Mouse (Mus musculus) thymus, postnatal 36 days (tissue): ENCODE measurements around the gene Cyb5b.
"Not testable (repeated sequence)": the region's sequence is repeated elsewhere in the genome, so short reads cannot be mapped to it uniquely, and the experiment has no call there.

Experiments used
- DNase-seq, 2 experiments: peaks; one replicate each; pipeline ENCODE4 v3.0.0; 2022; ENCODE audit warnings: mixed read lengths in 2 of 2

Cyb5b gene

DNA sequence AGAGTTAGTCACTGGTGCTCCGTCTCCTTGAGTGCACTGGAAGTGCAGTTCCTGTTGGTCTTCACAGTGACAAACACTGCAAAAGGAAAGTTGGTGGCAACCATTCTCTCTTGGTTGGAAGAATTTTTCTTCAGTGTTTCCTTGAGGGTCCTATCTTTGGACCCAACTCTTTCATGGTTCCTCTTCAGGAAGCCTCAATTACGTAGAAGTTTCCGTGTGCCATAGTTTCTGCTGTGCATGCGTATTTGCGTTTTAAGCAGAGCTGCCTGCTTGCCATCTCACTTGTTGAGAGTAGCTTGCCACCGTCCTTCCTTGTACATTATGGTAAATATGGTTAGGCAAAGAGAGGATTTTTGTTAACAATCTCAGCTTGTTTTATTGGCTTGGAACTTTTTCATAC lies 30.7 kb downstream of the Cyb5b start:
- DNase-seq: no peak

DNA sequence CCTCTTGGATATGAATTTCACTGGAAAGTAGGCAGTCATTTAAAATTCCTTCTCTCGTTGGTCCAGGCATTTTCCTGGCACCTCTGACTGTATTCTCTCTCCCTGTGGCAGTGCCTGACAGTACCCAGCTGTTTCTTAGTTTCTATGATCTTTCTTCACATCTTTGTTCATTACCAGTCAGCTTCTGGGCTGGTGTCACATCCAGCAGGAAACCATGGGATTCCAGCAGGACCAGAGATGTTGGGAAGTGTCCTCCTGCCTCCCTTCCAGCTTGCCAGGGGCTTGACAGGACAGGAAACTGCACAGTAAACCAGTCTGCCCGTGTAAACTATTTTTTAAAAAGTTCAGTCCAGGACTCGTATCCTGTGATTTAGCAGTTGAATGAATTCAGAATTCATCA lies 34.6 kb downstream of the Cyb5b start:
- no peak for DNase-seq

DNA sequence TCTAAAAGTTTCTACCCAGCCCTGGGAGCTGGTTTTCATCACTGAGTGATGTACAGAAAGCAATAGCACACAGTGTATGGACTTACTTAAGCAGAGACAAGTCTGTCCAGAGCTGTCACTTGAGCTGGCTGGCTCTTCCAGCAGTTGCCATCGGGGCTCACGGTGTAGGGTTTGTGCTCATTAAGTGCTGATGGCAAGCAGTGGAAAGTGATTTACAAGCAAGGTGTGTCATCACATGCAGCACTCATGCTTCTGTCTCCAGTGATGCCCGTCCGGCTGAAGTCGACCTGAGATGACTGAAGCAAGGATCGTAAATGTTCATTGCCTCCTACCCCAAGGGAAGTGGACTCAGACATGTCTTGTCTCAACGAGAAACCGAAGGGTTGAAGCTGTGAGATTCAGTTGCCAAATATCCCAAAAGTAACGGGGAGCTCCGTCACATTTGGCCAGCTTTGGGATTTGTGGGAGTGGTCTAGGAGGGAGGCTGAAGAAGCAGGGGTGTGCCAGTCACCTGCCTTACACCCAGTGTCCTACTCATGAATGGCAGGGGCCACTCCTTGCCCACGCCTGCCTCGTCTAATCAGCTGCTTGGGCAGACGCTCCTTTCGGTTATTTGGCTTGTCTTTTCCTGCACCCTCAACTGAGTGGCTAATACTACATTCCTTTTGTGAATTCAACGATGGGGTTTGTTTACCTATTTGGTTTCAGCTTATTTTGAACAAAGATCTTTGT lies 36.4 kb downstream of the Cyb5b start:
- DNase-seq: no peak

DNA sequence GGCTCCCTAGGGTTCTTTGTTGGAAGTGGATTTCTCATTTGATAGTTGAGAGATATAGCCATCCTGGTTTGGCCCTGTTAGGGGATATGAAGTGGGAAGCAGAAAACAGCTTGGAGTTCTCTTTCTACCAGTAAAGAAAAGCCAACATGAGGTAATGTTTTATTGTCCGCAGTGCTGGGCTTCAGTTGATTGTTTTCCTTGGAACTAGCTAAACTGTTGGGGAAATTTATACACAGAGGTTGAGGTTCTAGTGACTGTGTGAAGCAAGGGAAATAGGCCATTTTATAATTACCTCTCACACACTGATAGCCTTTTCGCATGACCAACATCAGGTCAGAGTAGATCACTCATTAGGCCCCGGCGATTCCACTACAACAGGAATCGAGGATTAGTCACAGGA lies 37.2 kb downstream of the Cyb5b start:
- no peak for DNase-seq

DNA sequence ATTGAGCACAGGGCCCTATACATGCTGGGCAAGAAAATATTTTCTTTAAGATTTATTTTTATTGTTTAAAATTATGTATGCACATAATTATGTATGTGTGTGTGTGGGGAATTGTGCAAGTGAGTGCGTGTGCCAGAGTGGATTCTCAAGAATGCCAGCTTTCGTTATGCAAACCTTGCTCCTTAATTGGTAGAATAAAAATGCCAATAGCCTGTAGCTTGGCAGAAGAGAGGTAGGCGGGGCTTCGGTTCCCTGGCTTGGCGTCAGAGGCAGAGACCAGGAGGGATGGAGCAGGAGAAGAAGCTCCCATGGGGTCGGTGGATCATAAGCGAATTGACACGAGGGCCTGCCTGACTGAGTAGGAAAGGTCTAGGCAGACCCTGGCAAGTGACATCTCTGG lies 42.2 kb downstream of the Cyb5b start:
- no peak for DNase-seq

DNA sequence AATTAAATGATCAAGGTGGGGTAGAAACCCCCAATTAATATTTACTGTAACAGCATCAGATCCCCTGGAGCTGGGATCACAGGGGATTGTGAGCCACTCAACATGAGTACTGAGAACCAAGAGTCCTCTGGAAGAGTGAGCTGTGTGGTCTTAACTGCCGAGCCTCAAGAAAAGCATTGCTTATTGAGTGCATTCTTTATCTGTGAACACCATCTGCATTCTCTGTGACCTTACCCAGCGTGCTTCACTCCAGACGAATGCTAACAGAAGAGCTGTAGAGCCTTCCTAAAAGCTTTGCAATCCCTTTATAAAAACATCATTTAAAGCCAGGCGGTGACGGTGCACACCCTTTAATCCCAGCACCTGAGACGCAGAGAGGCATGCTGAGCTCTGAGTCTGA lies 42.9 kb downstream of the Cyb5b start:
- DNase-seq: no peak

DNA sequence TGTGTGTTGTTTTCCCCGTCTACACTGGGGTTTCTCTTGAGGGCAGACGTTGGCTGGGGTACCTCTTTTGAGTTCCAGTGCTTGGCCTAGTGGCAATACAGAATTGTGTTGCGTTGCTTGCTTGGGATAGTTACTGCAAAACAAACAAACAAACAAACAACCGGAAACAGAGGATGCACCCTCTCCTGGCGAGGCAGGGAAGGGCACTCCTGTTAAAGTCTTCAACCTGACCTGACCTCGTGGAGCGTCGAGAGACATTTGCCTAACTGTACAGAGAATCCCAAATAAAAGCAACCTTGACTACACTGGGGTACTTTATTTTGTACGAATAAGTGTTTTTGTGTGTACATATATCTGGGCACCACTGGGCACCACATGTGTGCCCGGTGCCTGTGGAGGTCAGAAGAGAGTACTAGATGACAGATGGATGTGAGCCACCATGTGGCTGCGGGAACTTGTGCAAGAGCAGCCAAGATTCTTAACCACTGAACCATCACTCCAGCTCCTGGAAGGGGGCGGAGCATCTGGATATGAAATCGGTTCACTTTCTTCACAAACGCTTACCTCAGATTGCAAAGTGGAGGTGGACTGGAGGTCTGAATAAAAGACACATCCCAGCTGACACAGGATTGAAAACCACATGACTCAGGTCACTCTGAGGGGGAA lies 44.5 kb downstream of the Cyb5b start:
- DNase-seq: peak in 1 of 2 experiments; percentile 11

DNA sequence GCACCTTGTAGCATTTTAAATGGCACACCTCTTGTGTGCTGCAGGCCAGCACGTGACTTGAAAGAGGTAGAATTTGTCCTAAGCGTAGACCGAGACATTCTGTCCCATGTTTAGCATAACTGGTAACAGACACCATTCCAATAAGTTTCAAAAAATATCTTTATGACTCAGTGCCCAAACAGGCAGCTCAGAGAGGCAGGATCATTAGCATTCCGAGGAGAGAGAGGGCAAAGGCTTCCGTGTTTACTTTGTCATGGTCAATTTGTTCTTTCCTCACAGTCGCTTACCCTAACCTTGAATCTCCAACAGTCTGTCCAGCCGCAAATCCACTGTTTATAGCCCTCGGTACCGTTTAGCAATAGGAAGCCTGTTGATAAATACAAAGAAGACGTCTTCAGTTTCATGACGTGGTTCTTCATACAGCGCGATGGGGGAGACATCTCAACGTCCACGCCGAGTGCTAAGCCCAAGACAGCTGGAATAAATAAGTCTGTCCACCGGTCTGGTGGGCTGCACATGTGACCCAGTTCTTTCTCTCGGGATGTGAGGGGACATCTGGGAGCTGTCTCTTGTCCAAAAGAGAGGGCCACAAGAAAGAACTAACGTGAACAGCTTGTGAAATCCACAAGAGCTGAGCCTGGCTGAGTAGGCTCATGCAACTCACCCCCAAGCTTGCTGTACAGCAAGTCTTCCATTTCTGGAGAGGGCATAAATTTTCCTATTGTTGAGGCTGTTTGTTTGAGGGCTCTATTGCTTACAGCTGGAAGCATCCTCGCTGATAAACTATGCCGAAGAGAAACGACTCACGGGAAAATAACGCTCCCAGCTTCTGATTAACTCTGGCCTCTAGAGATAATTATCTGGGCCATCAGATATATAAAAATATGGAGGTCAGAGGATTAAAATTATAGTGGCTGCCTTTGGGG lies 47.7 kb downstream of the Cyb5b start:
- DNase-seq: no peak

DNA sequence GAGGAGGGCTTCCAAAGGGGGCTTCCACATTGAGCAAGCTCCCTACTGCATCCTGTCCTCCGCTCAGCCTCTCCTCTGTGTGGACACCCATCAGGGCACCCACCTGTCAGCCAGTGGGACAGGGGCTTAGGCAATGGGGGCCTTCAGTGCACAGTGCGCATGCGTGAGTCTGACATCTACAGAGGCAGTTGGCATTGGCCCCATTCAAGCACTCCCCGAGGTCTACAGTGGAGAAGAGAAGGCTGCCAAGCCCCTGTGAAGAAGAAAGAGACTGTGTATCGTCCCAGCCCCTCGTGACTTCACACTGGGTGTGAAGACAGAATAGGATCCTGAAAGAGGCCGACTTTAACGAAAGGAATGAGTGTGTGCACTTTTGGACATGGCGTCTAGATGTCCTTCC lies 54.7 kb downstream of the Cyb5b start:
- DNase-seq: no peak

DNA sequence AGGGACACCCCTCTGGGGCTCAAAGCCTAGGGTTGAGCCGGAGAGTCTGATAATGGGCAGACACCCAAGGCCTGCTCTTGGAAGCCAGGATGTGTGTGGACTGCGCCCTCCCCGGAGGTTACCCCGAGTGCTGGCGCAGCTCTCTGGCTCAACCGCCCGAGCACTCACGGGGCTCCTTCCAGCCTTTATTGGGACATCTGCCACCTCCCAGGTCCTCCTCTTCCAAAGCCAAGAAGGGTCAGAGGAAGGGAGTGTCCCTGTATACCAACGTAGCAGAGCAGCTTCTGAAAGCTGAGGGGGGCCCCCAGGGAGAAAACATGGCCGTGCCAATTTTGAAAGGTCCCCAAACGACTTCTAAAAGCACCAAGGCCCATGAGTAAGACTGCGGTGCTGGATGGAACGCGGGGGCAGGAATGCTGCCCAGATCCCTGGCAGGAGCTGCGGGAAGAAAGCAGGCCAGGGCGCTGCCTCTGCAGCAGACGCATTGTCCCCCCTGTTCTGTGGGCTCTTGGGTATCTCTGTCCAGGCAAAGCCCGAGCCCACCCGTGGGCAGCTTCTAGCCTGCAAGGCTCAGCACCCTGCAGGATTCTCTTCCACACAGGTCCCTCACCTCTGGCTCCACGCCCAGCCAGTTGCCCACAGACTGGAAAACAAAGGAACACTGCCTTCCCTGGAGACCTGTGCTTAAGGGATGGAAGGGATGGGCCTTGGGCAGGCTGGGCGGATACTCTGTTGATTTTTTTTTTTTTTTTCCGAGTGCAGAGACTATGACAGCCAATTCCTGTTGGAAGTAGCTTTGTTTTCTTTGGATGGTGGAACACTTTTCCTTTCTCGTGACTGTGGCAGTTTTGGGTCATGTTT lies 55.5 kb downstream of the Cyb5b start:
- DNase-seq: no peak

DNA sequence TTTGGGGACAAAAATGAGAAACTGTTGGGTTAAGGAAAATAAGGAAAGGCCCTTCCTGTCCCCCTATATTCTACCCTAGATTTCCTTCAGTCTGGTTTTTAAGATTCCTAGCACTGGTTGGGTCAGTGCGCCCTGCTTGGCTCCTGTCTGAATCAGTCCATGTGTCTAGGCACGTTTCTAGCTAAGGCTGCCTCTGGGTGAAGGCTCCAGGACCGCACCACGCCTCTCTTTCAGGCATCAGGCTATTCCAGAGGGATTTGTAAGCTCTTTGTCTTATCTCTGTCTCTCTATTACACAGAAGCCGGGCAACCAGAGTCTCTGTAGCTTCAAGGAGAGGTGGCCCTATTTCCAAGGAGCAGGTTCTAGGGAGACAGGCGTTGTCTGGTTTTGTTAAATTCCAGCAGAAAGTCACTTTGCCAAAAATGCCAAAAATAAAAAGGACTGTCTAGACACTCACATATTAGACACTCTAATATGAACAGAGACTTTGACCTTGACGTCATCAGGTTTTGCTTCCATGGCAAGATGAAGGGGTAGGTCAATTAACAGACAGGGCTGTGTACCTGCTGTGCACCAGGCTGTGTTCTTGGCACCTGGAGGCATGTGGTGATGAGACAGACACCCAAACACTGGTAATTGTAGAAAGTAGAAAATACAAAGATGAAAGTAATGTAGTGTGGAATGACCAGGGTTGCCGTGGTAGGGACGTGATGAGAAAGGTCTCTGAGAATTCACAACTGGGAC lies 56.5 kb downstream of the Cyb5b start:
- DNase-seq: no peak

DNA sequence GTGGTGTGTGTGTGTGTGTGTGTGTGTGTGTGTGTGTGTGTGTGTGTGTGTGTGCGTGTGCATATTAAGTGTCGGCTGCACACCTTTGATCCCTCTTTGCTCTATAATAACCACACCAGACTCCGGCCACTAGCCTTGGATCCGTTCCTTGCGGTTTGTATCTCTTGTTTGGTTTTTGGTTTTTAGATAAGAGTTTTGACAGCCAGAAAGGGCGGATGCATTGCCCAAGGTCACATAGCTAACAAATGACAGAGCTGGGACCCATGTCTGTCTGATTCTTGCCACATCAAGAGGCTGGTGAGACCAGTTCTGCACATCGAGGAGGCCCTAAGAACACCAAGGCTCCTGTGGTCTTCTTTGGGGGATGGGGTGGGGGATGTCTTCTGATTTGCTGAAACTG lies 58.7 kb downstream of the Cyb5b start:
- no peak for DNase-seq

DNA sequence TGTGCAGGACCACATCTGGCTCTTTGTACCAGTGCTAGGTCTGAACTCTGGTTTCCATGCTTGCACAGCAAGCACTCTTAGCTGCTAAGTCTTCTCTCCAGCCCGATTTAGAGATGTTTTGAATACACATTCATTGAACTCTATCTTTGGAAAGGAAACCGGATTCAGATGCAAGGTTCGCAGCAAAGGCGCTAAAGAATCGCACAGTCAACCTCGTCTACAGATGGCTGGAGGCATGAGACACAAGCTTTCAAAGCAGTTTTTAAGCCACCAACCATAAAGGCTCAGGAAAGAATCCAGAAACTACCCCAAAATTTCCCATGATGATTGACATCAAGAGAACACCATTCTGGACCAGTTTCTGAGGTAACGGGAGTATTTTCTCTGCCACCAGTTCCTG lies 61.6 kb downstream of the Cyb5b start:
- DNase-seq: no peak

DNA sequence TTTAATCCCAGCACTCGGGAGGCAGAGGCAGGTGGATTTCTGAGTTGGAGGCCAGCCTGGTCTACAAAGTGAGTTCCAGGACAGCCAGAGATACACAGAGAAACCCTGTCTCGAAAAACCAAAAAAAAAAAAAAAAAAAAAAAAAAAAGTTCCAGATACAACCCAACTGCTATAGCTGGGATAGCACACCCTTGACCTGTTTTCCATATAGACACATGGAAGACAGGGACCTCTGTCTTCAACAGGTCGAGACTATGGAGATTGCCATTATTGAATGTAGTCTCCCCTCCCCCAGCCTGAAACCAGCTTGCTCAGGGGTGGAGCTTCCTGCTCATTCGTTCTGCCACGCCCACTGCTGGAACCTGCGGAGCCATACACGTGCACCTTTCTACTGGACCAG lies 66.8 kb downstream of the Cyb5b start:
- not testable (repeated sequence) for DNase-seq

DNA sequence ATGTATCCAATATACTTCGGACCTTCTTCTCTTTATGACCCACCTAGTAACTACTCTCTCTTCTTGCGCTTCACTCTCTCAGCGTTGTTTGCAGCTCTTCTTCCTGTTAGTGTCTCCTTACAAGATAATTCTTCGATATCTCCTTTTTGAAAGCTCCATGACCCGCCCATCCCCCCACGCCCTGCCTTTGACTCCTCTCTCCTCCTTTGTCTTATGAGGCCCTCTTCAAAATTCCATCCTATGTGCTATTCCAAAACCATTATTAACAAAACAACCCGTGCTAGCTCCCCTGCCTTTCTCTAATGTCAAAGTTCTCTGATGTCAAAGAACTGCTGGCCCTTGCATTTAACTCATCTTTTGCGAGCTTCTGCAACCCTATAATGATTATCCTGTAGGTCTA lies 67.7 kb downstream of the Cyb5b start:
- DNase-seq: no peak

DNA sequence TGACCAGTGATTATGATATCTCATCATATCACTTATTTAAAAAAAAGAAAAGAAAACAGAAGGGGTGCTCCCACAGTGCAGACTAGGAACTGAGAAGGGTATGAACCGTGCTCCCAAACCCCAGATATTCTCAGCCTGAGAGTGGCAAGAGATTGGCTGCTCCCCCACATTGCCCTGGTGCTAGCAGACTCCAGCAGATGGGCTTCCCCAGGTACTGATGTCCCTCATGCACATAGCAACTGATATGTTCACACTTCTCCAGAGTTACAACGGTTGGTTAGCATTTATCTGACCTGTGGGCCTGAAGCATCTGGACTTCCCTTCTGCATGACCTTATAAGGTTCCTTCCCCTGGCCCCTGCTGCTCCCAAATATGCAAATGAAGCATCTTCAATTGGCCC lies 68.6 kb downstream of the Cyb5b start:
- no peak for DNase-seq

DNA sequence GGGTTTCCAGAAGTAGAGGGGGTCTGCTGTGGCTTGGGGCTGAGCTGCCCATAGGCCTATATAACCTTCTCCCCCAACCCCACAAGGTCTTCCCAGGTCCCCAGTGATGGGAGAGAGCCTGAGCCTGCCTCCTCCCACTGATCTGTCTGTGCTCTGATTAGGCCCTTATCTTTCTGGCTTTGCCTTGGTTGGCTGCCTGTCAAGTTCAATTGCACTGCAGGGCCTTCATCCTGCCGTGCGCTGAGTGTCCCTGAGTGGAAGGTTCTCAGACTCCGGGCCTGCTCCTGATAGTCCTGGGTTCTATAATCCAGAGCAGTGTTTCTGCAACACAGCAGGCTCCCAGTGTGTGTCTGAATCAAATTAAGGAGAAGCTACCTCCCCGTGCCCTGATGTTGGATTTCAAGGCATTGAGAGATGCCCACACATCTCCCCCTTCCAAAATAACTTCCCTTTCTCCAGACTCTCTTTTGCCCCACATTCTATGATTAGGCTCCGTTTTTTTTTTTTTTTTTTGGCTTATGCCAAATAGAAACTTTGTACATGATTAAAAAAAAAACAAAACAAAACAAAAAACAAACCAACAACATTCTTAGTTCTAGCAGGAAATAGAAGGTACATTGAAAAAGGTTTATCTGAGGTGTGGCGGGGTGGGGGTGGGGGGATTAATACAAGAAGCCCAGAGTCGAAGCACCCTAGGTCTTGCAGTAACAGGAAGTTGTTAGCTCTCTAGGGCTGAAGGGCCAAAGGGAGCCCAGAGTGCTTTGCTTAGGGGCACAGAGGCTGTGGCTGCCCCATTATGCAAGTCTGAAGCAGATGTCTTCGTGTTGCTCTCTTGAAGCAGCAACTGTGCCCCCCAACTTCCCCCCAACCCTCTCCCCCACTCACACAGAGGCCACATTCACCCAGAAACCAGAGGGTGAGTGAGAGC lies 71.7 kb downstream of the Cyb5b start:
- DNase-seq: no peak

DNA sequence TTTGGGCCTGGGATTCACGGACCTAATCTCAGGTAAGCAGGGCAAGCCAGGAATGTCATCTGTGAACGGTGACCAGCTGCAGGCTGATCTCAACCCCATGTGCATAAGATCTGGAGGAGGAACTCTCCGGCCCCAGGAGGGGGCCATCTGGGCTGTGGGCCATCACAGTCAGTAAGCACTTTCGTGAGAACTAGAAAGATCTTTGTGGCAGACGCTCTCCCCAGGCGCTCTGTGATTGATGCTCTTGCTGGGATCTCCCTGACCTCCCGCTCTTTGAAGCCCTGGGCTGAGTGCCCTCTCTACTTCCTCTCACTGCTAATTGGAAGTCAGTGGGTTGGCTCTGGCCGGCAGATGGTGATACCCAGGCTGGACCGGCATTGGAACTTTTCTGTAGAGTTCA lies 75.7 kb downstream of the Cyb5b start:
- no peak for DNase-seq

DNA sequence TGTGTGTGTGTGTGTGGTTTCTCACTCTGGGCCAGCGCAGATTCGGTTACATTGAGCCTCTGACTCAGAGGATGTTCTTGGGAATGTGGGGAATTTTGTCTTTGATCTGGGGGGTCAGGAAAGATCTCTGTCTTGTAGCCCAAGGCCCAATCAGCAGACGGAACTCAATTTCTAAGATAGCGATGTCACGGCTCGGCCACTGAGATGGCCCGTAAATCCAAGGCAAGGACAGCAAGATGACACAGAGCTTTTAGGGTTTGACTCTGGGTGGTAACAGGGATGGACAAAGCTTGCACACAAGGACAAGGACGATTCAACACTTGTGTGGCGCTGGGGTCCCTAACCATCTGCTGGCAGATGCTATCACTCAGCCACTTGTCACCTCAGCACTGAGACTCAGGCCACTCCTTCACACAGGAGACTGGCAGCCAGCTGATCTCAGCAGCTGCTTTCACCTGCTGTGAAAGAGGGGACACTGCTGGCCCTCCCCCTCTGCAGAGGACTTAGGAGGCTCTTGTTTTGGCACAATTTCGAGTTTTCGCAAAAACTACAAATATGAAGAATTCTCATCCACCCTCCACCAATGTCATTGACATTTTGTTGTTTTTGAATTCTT lies 76.7 kb downstream of the Cyb5b start:
- DNase-seq: no peak

DNA sequence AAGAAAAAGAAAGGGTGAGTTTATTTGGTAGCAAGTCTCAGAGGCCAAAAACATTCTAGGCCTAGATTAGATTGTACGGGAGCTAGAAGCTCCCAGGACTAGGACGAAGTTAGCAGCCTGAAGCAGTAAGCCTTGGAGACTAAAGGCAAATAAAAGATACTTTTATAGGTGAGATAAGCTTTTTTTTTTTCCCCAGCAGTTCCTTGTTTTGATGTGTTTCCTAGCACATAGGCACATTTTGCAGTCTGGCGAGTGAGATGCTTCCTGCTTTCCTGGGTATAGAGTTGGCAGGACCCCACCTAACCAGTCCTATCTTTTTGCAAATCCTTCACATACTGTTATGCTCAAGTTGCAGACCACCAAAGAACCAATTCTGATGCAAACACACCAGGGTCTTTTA lies 82.8 kb downstream of the Cyb5b start:
- no peak for DNase-seq
